Mouse (Mus musculus) MEL (cell line): Measurements from ENCODE around the gene Kndc1. TPM values are rescaled to one million over a fixed set of nuclear protein-coding genes. Genes with fewer than 3 reads are reported as not detected.

Source experiments
- DNase-seq: peaks from one replicate; pipeline ENCODE4 v3.0.0; 2011; ENCODE audit warnings: low read depth, low spot score
- H3K27ac ChIP-seq: 2 replicates; pipeline ENCODE4 v1.5.1; 2012; ENCODE audit warnings: low read depth, mild to moderate bottlenecking, control low read depth, low read length, moderate library complexity; ENCODE audit not compliant: control insufficient read depth
- H3K27me3 ChIP-seq, 2 experiments: fragments of 150-350 bp in 1 of 2; sonication (generic) in 1 of 2; 2 replicates each; pipeline ENCODE4 v1.6.1; 2012; ENCODE audit warnings: low read length in 2 of 2, mild to moderate bottlenecking in 2 of 2, improper control_type of control experiment in 1 of 2, moderate library complexity in 1 of 2; ENCODE audit not compliant: insufficient read depth in 2 of 2, control insufficient read depth in 1 of 2
- H3K36me3 ChIP-seq, 2 experiments: 2 replicates each; pipeline ENCODE4 v1.6.1; 2012 to 2014; ENCODE audit warnings: low read length in 2 of 2, improper control_type of control experiment in 1 of 2, inconsistent platforms in 1 of 2, mild to moderate bottlenecking in 1 of 2; ENCODE audit not compliant: insufficient read depth in 2 of 2, control insufficient read depth in 1 of 2
- H3K4me1 ChIP-seq, 2 experiments: fragments of 150-350 bp in 1 of 2; sonication (generic) in 1 of 2; 2 replicates each; pipeline ENCODE4 v1.6.1; 2012; ENCODE audit warnings: low read length in 2 of 2, improper control_type of control experiment in 1 of 2, mild to moderate bottlenecking in 1 of 2; ENCODE audit not compliant: insufficient read depth in 2 of 2, control insufficient read depth in 1 of 2
- H3K4me3 ChIP-seq, 2 experiments: fragments of 150-350 bp in 1 of 2; sonication (generic) in 1 of 2; 2 replicates each; pipeline ENCODE4 v1.5.1; 2012; ENCODE audit warnings: low read depth in 2 of 2, low read length in 2 of 2, mild to moderate bottlenecking in 2 of 2, moderate library complexity in 2 of 2, control low read depth in 1 of 2, improper control_type of control experiment in 1 of 2; ENCODE audit not compliant: control insufficient read depth in 1 of 2, insufficient read depth in 1 of 2
- H3K79me2 ChIP-seq: 2 replicates; pipeline ENCODE4 v1.6.1; 2012; ENCODE audit warnings: mild to moderate bottlenecking, low read length, moderate library complexity; ENCODE audit not compliant: control insufficient read depth, poor library complexity, insufficient read depth
- H3K9ac ChIP-seq: 2 replicates; pipeline ENCODE4 v1.6.1; 2012; ENCODE audit warnings: low read depth, mild to moderate bottlenecking, control low read depth, low read length, moderate library complexity; ENCODE audit not compliant: control insufficient read depth, poor library complexity, severe bottlenecking
- H3K9me3 ChIP-seq: fragments of 150-350 bp; sonication (generic); replicated peaks from 2 replicates; pipeline ENCODE4 v1.6.1; 2012; ENCODE audit warnings: mild to moderate bottlenecking, low read length, improper control_type of control experiment, moderate library complexity; ENCODE audit not compliant: insufficient read depth
- CTCF ChIP-seq, 3 experiments: IDR thresholded peaks in 2 of 3; conservative IDR thresholded peaks in 1 of 3; 2 replicates each; pipeline ENCODE4 v1.5.1; 2011 to 2012; ENCODE audit warnings: low read length in 3 of 3, low read depth in 2 of 3, mild to moderate bottlenecking in 2 of 3, improper control_type of control experiment in 1 of 3, inconsistent platforms in 1 of 3, mixed read lengths in 1 of 3, moderate library complexity in 1 of 3; ENCODE audit not compliant: control insufficient read depth in 1 of 3, insufficient read depth in 1 of 3, poor library complexity in 1 of 3, severe bottlenecking in 1 of 3
- EP300 ChIP-seq, 2 experiments: IDR thresholded peaks; 2 replicates each; pipeline ENCODE4 v1.6.1; 2011; ENCODE audit warnings: improper control_type of control experiment in 2 of 2, low read length in 2 of 2, low read depth in 1 of 2, mild to moderate bottlenecking in 1 of 2
- ETS1 ChIP-seq: IDR thresholded peaks from 2 replicates; pipeline ENCODE4 v1.6.1; 2012; ENCODE audit warnings: low read depth, mild to moderate bottlenecking, inconsistent platforms, low read length, improper control_type of control experiment, moderate library complexity
- GABPA ChIP-seq: IDR thresholded peaks from 2 replicates; pipeline ENCODE4 v1.6.1; 2012; ENCODE audit warnings: low read depth, mild to moderate bottlenecking, inconsistent platforms, low read length, improper control_type of control experiment, moderate library complexity
- GATA1 ChIP-seq: IDR thresholded peaks from 2 replicates; pipeline ENCODE4 v1.6.1; 2011; ENCODE audit warnings: low read depth, low read length, improper control_type of control experiment
- HCFC1 ChIP-seq: IDR thresholded peaks from 2 replicates; pipeline ENCODE4 v1.6.1; 2012; ENCODE audit warnings: low read depth, mild to moderate bottlenecking, inconsistent platforms, low read length, improper control_type of control experiment, moderate library complexity
- KAT2A ChIP-seq: conservative IDR thresholded peaks from 2 replicates; pipeline ENCODE4 v1.6.1; 2012; ENCODE audit warnings: low read depth, low read length, improper control_type of control experiment, inconsistent platforms
- MEF2A ChIP-seq: IDR thresholded peaks from 2 replicates; pipeline ENCODE4 v1.6.1; 2014; ENCODE audit warnings: low read depth, mild to moderate bottlenecking, inconsistent platforms, low read length, improper control_type of control experiment; ENCODE audit not compliant: poor library complexity, insufficient replicate concordance, severe bottlenecking; ENCODE audit errors: extremely low read depth
- MYC ChIP-seq: IDR thresholded peaks from 2 replicates; pipeline ENCODE4 v1.6.1; 2011; ENCODE audit warnings: low read depth, mild to moderate bottlenecking, low read length, improper control_type of control experiment, moderate library complexity
- NELFE ChIP-seq: IDR thresholded peaks from 2 replicates; pipeline ENCODE4 v1.6.1; 2011; ENCODE audit warnings: low read depth, low read length, improper control_type of control experiment
- POLR2AphosphoS5 ChIP-seq: IDR thresholded peaks from 2 replicates; pipeline ENCODE4 v1.6.1; 2012; ENCODE audit warnings: low read depth, borderline replicate concordance, mild to moderate bottlenecking, inconsistent platforms, low read length, moderate library complexity, mixed read lengths
- RAD21 ChIP-seq: IDR thresholded peaks from 2 replicates; pipeline ENCODE4 v1.6.1; 2011; ENCODE audit warnings: mild to moderate bottlenecking, low read depth, low read length, improper control_type of control experiment
- RCOR1 ChIP-seq: IDR thresholded peaks from 2 replicates; pipeline ENCODE4 v1.6.1; 2012; ENCODE audit warnings: low read depth, mild to moderate bottlenecking, inconsistent platforms, low read length, improper control_type of control experiment
- SMC3 ChIP-seq: IDR thresholded peaks from 2 replicates; pipeline ENCODE4 v1.6.1; 2011; ENCODE audit warnings: low read depth, low read length, improper control_type of control experiment
- TAL1 ChIP-seq: IDR thresholded peaks from 2 replicates; pipeline ENCODE4 v1.6.1; 2012; ENCODE audit warnings: mild to moderate bottlenecking, inconsistent platforms, low read length, moderate library complexity, mixed read lengths
- TBP ChIP-seq: IDR thresholded peaks from 2 replicates; pipeline ENCODE4 v1.8.0; 2011; ENCODE audit warnings: low read depth, low read length, improper control_type of control experiment
- ZKSCAN1 ChIP-seq: IDR thresholded peaks from 2 replicates; pipeline ENCODE4 v1.6.1; 2012; ENCODE audit warnings: low read depth, mild to moderate bottlenecking, inconsistent platforms, low read length, improper control_type of control experiment, moderate library complexity
- ZNF384 ChIP-seq: IDR thresholded peaks from 2 replicates; pipeline ENCODE4 v1.6.1; 2012; ENCODE audit warnings: low read depth, mild to moderate bottlenecking, inconsistent platforms, low read length, improper control_type of control experiment
- polyA plus RNA-seq, 2 experiments: library from polyadenylated mRNA; stranded (reverse) in 1 of 2; unstranded in 1 of 2; fragments of >175 nt in 1 of 2; fragments of >200 nt in 1 of 2; gene quantifications; 2 replicates each; pipeline versions ENCODE4 v1.2.1 to v1.2.4; 2012; ENCODE audit warnings: low replicate concordance in 2 of 2, low read depth in 1 of 2; ENCODE audit not compliant: insufficient read length in 2 of 2, insufficient read depth in 1 of 2, missing spikeins in 1 of 2
- total RNA-seq: library from RNA; depleted of rRNA; stranded (reverse); fragments of 300-350 nt; gene quantifications from 2 replicates; pipeline ENCODE4 v1.2.3, GENCODE M21; 2012; rRNA removed

Gene Kndc1
- total and polyA plus RNA-seq, 3 experiments = not detected

- Histone ChIP-seq H3K4me3 (no peak overlapping the region), H3K27ac (no peak overlapping the region), H3K9ac (no peak overlapping the region), H3K4me1 (peaks cover 0 to 7% of the 10 kb centered on the region in 2 experiments; a peak in 2 of 4 replicates), H3K79me2 (no peaks in the 10 kb centered on the region), H3K27me3 (no peaks in the 10 kb centered on the region), H3K9me3 (no peaks in the 10 kb centered on the region), H3K36me3 (peaks cover 0 to 5% of the 10 kb centered on the region in 2 experiments; a peak in 1 of 4 replicates)
- DNase-seq = no peak
- TF ChIP-seq GABPA (no peak), ZNF384 (no peak), HCFC1 (no peak), EP300 (IDR thresholded peaks at IDR 0.05; ENCODE audit: low read depth in 1 of 2, low read length in 2 of 2) (no peak), KAT2A (no peak), RCOR1 (no peak), MYC (no peak), RAD21 (no peak), TAL1 (no peak), TBP (no peak), SMC3 (no peak), GATA1 (no peak), MEF2A (no peak), NELFE (no peak), POLR2AphosphoS5 (no peak), ETS1 (no peak), CTCF (IDR thresholded peaks at IDR 0.05 in 2 of 3, conservative IDR thresholded peaks at IDR 0.05 in 1 of 3; ENCODE audit: control insufficient read depth in 1 of 3, insufficient read depth in 1 of 3, low read depth in 2 of 3, low read length in 3 of 3, poor library complexity in 1 of 3, severe bottlenecking in 1 of 3) (no peak), ZKSCAN1 (no peak)
Measured at GRCm38 (mm10) chr7:139990864-139991394, 96.4 kb downstream of the Kndc1 start.

Other genes with a start within 250 kb of the Kndc1 start
- gene Cfap46, start 210.9 kb upstream of the Kndc1 start, total RNA-seq = 0.04 TPM in 1 of 2 replicates, not detected in the other
- gene Cfap46, start 210.9 kb upstream of the Kndc1 start, polyA plus RNA-seq = under 1 TPM in 1 of 2 experiments, not detected in 1; 0.03 TPM
- gene Adgra1, start 60.5 kb upstream of the Kndc1 start, total RNA-seq = not detected in 2 replicates
- not detected for gene Adgra1, start 60.5 kb upstream of the Kndc1 start, polyA plus RNA-seq
- not detected in 2 replicates for gene Utf1, start 49.1 kb downstream of the Kndc1 start, total RNA-seq
- not detected for gene Utf1, start 49.1 kb downstream of the Kndc1 start, polyA plus RNA-seq
- gene 6430531B16Rik, start 84.1 kb downstream of the Kndc1 start, total RNA-seq = not detected in 2 replicates
- under 1 TPM in 1 of 2 experiments, not detected in 1; 0.13 TPM for gene 6430531B16Rik, start 84.1 kb downstream of the Kndc1 start, polyA plus RNA-seq
- gene Adam8, start 97.9 kb downstream of the Kndc1 start, total RNA-seq = 0.39 and 0.75 TPM in 2 replicates
- gene Adam8, start 97.9 kb downstream of the Kndc1 start, polyA plus RNA-seq = under 1 TPM in 1 of 2 experiments, not detected in 1; 0.50 TPM
- gene Zfp511, start 141.7 kb downstream of the Kndc1 start, total RNA-seq = 29.4 and 35.6 TPM in 2 replicates
- gene Zfp511, start 141.7 kb downstream of the Kndc1 start, polyA plus RNA-seq = 10 to 100 TPM in 1 of 2 experiments, not detected in 1; 51.5 TPM
- 27.0 and 27.1 TPM in 2 replicates for gene Tubgcp2, start 142.0 kb downstream of the Kndc1 start, total RNA-seq
- gene Tubgcp2, start 142.0 kb downstream of the Kndc1 start, polyA plus RNA-seq = 10 to 100 TPM in 1 of 2 experiments, not detected in 1; 43.6 TPM
- not detected in 2 replicates for gene Msx3, start 154.4 kb downstream of the Kndc1 start, total RNA-seq
- not detected for gene Msx3, start 154.4 kb downstream of the Kndc1 start, polyA plus RNA-seq
- gene Caly, start 187.9 kb downstream of the Kndc1 start, total RNA-seq = not detected in 2 replicates
- under 1 TPM in 1 of 2 experiments, not detected in 1; 0.11 TPM for gene Caly, start 187.9 kb downstream of the Kndc1 start, polyA plus RNA-seq
- gene Prap1, start 198.7 kb downstream of the Kndc1 start, total RNA-seq = not detected in 2 replicates
- gene Prap1, start 198.7 kb downstream of the Kndc1 start, polyA plus RNA-seq = not detected
- gene Fuom, start 207.7 kb downstream of the Kndc1 start, total RNA-seq = 0.36 and 1.1 TPM in 2 replicates
- 10 to 100 TPM in 1 of 2 experiments, not detected in 1; 10.9 TPM for gene Fuom, start 207.7 kb downstream of the Kndc1 start, polyA plus RNA-seq
- gene Paox, start 221.1 kb downstream of the Kndc1 start, total RNA-seq = 0.29 TPM in 1 of 2 replicates, not detected in the other
- under 1 TPM in 1 of 2 experiments, not detected in 1; 0.25 TPM for gene Paox, start 221.1 kb downstream of the Kndc1 start, polyA plus RNA-seq
- 22.8 and 30.3 TPM in 2 replicates for gene Echs1, start 221.8 kb downstream of the Kndc1 start, total RNA-seq
- 10 to 100 TPM in 1 of 2 experiments, not detected in 1; 47.7 TPM for gene Echs1, start 221.8 kb downstream of the Kndc1 start, polyA plus RNA-seq
- gene Mtg1, start 242.9 kb downstream of the Kndc1 start, total RNA-seq = 10.8 and 18.1 TPM in 2 replicates
- gene Mtg1, start 242.9 kb downstream of the Kndc1 start, polyA plus RNA-seq = 10 to 100 TPM in 1 of 2 experiments, not detected in 1; 38.1 TPM